Mouse (Mus musculus): ENCODE measurements around the gene Fam189a2. TPM values are rescaled to one million over a fixed set of nuclear protein-coding genes. Genes with fewer than 3 reads are reported as not detected.

Gene Fam189a2
- polyA plus RNA-seq (2014; fragmentation: Nextera tagmentation; extraction: Ambion mirVana), result 1.1 and 1.4 TPM in 2 replicates

DNA sequence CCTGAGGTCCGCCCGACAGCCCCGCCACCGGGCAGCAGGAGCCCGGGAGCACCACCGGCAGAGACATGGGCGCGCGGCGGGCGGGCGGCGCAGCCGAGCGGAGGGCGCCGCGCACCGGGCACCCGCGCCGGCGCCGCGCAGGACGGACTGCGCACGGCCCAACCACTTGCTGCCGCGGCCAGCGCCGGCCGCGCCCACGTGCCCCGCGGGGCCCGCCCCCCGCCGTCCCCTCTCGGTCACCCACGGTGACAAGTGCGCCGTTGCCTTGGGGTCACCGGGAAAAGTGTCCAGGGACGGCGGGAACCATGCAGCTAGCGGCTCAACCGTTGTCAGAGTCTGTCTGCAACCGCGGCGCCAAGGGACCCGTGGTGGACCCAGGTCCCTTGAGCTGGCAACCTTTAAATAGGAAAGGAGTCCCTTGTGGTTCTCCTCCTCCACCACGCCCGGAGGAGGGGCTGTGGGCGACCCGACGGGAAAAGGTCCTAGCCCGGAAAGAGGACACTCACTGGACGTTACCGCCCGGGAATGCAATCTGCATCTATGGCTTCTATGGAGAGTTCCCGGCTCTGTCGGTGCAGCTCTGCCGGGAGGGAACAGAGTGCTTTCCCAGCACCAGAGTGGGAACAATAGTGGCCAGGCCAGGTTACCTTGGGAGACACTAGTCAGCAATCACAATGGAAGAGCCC, at the start of gene Fam189a2:
TSS of gene Fam189a2 (minus strand) at position 149 of the 686 bp plus-strand sequence.
- Histone ChIP-seq H3K4me2 (ENCODE audit: low read length) (peak within 1 kb of the TSS; percentile 86), H3K36me3 (ENCODE audit: control insufficient read depth, insufficient read depth, low read length) (no peaks in the 10 kb centered on the region), H3K4me1 (replicated peaks; ENCODE audit: control insufficient read depth, insufficient read depth, low read length) (0 out of 2 replicates have a peak, but pooled peaks cover 3% of the 10 kb centered on the region), H3K27ac (ENCODE audit: low read depth) (no peak within 1 kb of the TSS), H3K9ac (ENCODE audit: low read length) (peak within 1 kb of the TSS; percentile 48), H3K9me3 (ENCODE audit: control insufficient read depth, low read length) (no peaks in the 10 kb centered on the region), H3K4me3 (ENCODE audit: low read depth, low read length) (peak within 1 kb of the TSS; percentile 65), H3K27me3 (replicated peaks; ENCODE audit: control insufficient read depth, insufficient read depth, low read length) (peaks cover 46% of the 10 kb centered on the region)
- DNase-seq (ENCODE audit: low spot score) (peak; percentile 72), ATAC-seq (replicated peaks; ENCODE audit: low FRiP score, low TSS enrichment, low read depth) (peak; percentile 85)
- under 1% methylated on average over 53 of the region's 65 CpGs for WGBS

- no peak overlapping the region for H3K27ac ChIP-seq (ENCODE audit: low read depth)
- no peaks in the 10 kb centered on the region for H3K36me3 ChIP-seq (ENCODE audit: control insufficient read depth, insufficient read depth, low read length)
- no peak overlapping the region for H3K4me2 ChIP-seq (ENCODE audit: low read length)
- no peak for DNase-seq (ENCODE audit: low spot score)
- 97% methylated on average over 3 of the region's 3 CpGs for WGBS
- no peak for ATAC-seq (replicated peaks; ENCODE audit: low FRiP score, low TSS enrichment, low read depth)
- H3K9me3 ChIP-seq (ENCODE audit: control insufficient read depth, low read length), result no peaks in the 10 kb centered on the region
- no peaks in the 10 kb centered on the region for H3K4me1 ChIP-seq (replicated peaks; ENCODE audit: control insufficient read depth, insufficient read depth, low read length)
- no peak overlapping the region for H3K9ac ChIP-seq (ENCODE audit: low read length)
- no peak overlapping the region for H3K4me3 ChIP-seq (ENCODE audit: low read depth, low read length)
- H3K27me3 ChIP-seq (replicated peaks; ENCODE audit: control insufficient read depth, insufficient read depth, low read length), result no peaks in the 10 kb centered on the region
Observed at GRCm38 (mm10) chr19:24077658-24078057, 46.8 kb upstream of the Fam189a2 start.

DNA sequence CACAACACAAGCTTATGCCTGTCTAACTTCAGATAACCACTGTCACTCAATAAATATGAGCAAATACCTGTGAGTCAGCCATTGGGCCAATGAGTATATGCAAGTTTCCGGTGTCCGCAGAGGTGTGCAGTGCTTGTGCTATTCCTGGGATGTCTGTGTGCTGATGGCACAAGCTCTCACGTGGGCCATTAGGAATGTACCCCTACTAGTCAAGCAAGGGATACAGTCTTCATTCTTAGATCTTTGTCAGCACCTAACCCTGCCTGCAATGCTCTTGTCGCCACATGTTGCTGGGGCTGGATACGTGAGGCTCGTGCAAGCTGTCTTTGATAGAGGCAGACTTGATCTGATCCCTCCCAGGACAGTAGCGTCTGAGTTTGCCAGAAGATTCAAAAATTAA, 45.7 kb upstream of the Fam189a2 start:
- Histone ChIP-seq H3K36me3 (ENCODE audit: control insufficient read depth, insufficient read depth, low read length) (no peaks in the 10 kb centered on the region), H3K27me3 (replicated peaks; ENCODE audit: control insufficient read depth, insufficient read depth, low read length) (no peaks in the 10 kb centered on the region), H3K4me3 (ENCODE audit: low read depth, low read length) (no peak overlapping the region)

GRCm38 (mm10) chr19:24075927-24076326, 45.1 kb upstream of the Fam189a2 start:
- Histone ChIP-seq H3K9me3 (ENCODE audit: control insufficient read depth, low read length) (no peaks in the 10 kb centered on the region), H3K4me3 (ENCODE audit: low read depth, low read length) (no peak overlapping the region), H3K36me3 (ENCODE audit: control insufficient read depth, insufficient read depth, low read length) (no peaks in the 10 kb centered on the region), H3K4me2 (ENCODE audit: low read length) (no peak overlapping the region), H3K4me1 (replicated peaks; ENCODE audit: control insufficient read depth, insufficient read depth, low read length) (no peaks in the 10 kb centered on the region), H3K9ac (ENCODE audit: low read length) (no peak overlapping the region), H3K27ac (ENCODE audit: low read depth) (no peak overlapping the region), H3K27me3 (replicated peaks; ENCODE audit: control insufficient read depth, insufficient read depth, low read length) (no peaks in the 10 kb centered on the region)
- ATAC-seq (replicated peaks; ENCODE audit: low FRiP score, low TSS enrichment, low read depth) (no peak), DNase-seq (ENCODE audit: low spot score) (no peak)
- WGBS, result 82% methylated on average over 8 of the region's 8 CpGs

More for the DNA sequence above, 45.7 kb upstream of the Fam189a2 start:
- DNase-seq (ENCODE audit: low spot score), result no peak
- Histone ChIP-seq H3K4me2 (ENCODE audit: low read length) (no peak overlapping the region), H3K9ac (ENCODE audit: low read length) (no peak overlapping the region), H3K27ac (ENCODE audit: low read depth) (no peak overlapping the region), H3K9me3 (ENCODE audit: control insufficient read depth, low read length) (no peaks in the 10 kb centered on the region), H3K4me1 (replicated peaks; ENCODE audit: control insufficient read depth, insufficient read depth, low read length) (no peaks in the 10 kb centered on the region)
- ATAC-seq (replicated peaks; ENCODE audit: low FRiP score, low TSS enrichment, low read depth), result no peak
- WGBS, result 90% methylated on average over 7 of the region's 7 CpGs

- DNase-seq (ENCODE audit: low spot score) (no peak), ATAC-seq (replicated peaks; ENCODE audit: low FRiP score, low TSS enrichment, low read depth) (no peak)
- Histone ChIP-seq H3K9ac (ENCODE audit: low read length) (no peak overlapping the region), H3K9me3 (ENCODE audit: control insufficient read depth, low read length) (no peaks in the 10 kb centered on the region), H3K4me1 (replicated peaks; ENCODE audit: control insufficient read depth, insufficient read depth, low read length) (no peaks in the 10 kb centered on the region), H3K36me3 (ENCODE audit: control insufficient read depth, insufficient read depth, low read length) (no peaks in the 10 kb centered on the region), H3K27me3 (replicated peaks; ENCODE audit: control insufficient read depth, insufficient read depth, low read length) (no peaks in the 10 kb centered on the region), H3K27ac (ENCODE audit: low read depth) (no peak overlapping the region), H3K4me2 (ENCODE audit: low read length) (no peak overlapping the region), H3K4me3 (ENCODE audit: low read depth, low read length) (no peak overlapping the region)
- 74% methylated on average over 4 of the region's 4 CpGs for WGBS
Observed at GRCm38 (mm10) chr19:24073155-24073554, 42.3 kb upstream of the Fam189a2 start.

DNA sequence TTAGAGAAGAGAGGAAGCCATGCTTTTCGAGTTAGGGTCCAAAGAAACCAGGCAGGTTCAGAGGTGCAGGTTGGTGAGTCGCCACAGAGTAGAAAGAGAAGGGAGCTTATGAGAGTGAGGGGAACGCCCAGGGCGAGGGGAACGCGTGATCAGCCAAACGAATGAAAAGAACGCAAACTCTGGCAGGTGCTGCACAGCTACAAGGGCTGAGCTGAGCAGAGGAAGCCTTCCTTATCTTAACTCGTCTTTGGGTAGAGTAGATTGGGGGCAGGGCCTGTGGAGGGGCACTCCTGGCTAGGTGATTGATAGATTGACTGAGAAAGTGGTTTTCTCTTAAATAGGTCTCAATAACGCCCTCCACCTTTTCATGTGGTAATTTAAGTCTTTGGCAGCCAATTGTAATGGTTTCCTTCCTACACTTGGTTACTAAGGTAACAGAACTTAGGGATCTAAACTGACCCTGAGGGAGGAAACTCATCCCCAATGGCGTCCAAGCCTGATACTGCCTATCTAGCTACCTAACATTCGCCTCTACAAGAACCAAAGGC, 33.6 kb upstream of the Fam189a2 start:
- Histone ChIP-seq H3K4me2 (ENCODE audit: low read length) (no peak overlapping the region), H3K9me3 (ENCODE audit: control insufficient read depth, low read length) (no peaks in the 10 kb centered on the region), H3K27me3 (replicated peaks; ENCODE audit: control insufficient read depth, insufficient read depth, low read length) (no peaks in the 10 kb centered on the region), H3K27ac (ENCODE audit: low read depth) (peak overlapping the region; percentile 33), H3K4me1 (replicated peaks; ENCODE audit: control insufficient read depth, insufficient read depth, low read length) (no peaks in the 10 kb centered on the region), H3K4me3 (ENCODE audit: low read depth, low read length) (no peak overlapping the region), H3K9ac (ENCODE audit: low read length) (no peak overlapping the region), H3K36me3 (ENCODE audit: control insufficient read depth, insufficient read depth, low read length) (no peaks in the 10 kb centered on the region)
- ATAC-seq (replicated peaks; ENCODE audit: low FRiP score, low TSS enrichment, low read depth) (no peak), DNase-seq (ENCODE audit: low spot score) (peak; percentile 44)
- 45% methylated on average over 12 of the region's 12 CpGs for WGBS

- Histone ChIP-seq H3K4me3 (ENCODE audit: low read depth, low read length) (no peak overlapping the region), H3K9me3 (ENCODE audit: control insufficient read depth, low read length) (no peaks in the 10 kb centered on the region), H3K4me2 (ENCODE audit: low read length) (no peak overlapping the region), H3K27ac (ENCODE audit: low read depth) (peak overlapping the region; percentile 33; the same call in 1 of the 2 replicates), H3K9ac (ENCODE audit: low read length) (no peak overlapping the region), H3K27me3 (replicated peaks; ENCODE audit: control insufficient read depth, insufficient read depth, low read length) (no peaks in the 10 kb centered on the region), H3K4me1 (replicated peaks; ENCODE audit: control insufficient read depth, insufficient read depth, low read length) (no peaks in the 10 kb centered on the region), H3K36me3 (ENCODE audit: control insufficient read depth, insufficient read depth, low read length) (no peaks in the 10 kb centered on the region)
- WGBS, result 53% methylated on average over 4 of the region's 4 CpGs
- ATAC-seq (replicated peaks; ENCODE audit: low FRiP score, low TSS enrichment, low read depth) (peak; percentile 66; the same call in 1 of the 2 replicates), DNase-seq (ENCODE audit: low spot score) (no peak)
Observed at GRCm38 (mm10) chr19:24063585-24063984, 32.8 kb upstream of the Fam189a2 start.

DNA sequence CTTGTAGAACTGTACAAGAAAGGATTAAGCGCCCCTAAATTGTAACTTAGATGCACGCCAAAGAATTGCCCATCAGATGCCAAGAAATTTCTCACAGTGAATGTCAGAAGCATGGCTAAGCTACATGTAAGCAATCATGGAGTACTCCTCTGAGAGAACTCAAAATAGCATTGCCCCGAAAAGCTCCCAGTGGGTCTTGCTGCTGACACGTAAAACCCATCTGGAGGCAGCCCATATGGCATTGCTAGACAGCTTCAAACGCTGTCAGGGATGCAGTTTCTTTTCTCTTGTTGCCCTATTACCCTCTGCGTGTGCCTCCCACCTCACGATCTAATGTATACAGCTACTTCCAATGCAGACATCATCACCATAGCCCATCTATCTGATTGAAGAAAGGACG, 28.0 kb upstream of the Fam189a2 start:
- Histone ChIP-seq H3K4me2 (ENCODE audit: low read length) (no peak overlapping the region), H3K27ac (ENCODE audit: low read depth) (no peak overlapping the region), H3K4me1 (replicated peaks; ENCODE audit: control insufficient read depth, insufficient read depth, low read length) (peaks cover 11% of the 10 kb centered on the region), H3K9ac (ENCODE audit: low read length) (no peak overlapping the region), H3K4me3 (ENCODE audit: low read depth, low read length) (no peak overlapping the region), H3K9me3 (ENCODE audit: control insufficient read depth, low read length) (no peaks in the 10 kb centered on the region), H3K27me3 (replicated peaks; ENCODE audit: control insufficient read depth, insufficient read depth, low read length) (no peaks in the 10 kb centered on the region), H3K36me3 (ENCODE audit: control insufficient read depth, insufficient read depth, low read length) (no peaks in the 10 kb centered on the region)
- WGBS, result 72% methylated on average over 8 of the region's 8 CpGs
- DNase-seq (ENCODE audit: low spot score) (no peak), ATAC-seq (replicated peaks; ENCODE audit: low FRiP score, low TSS enrichment, low read depth) (no peak)

GRCm38 (mm10) chr19:24058021-24058420, 27.2 kb upstream of the Fam189a2 start:
- ATAC-seq (replicated peaks; ENCODE audit: low FRiP score, low TSS enrichment, low read depth), result 0 out of 2 replicates have a peak, but pooled peaks have one; percentile 45
- H3K27ac ChIP-seq (ENCODE audit: low read depth), result no peak overlapping the region

More at GRCm38 (mm10) chr19:24058021-24058420, 27.2 kb upstream of the Fam189a2 start:
- Histone ChIP-seq H3K27me3 (replicated peaks; ENCODE audit: control insufficient read depth, insufficient read depth, low read length) (no peaks in the 10 kb centered on the region), H3K9me3 (ENCODE audit: control insufficient read depth, low read length) (no peaks in the 10 kb centered on the region), H3K4me1 (replicated peaks; ENCODE audit: control insufficient read depth, insufficient read depth, low read length) (peaks cover 11% of the 10 kb centered on the region), H3K4me2 (ENCODE audit: low read length) (no peak overlapping the region), H3K36me3 (ENCODE audit: control insufficient read depth, insufficient read depth, low read length) (no peaks in the 10 kb centered on the region), H3K9ac (ENCODE audit: low read length) (no peak overlapping the region), H3K4me3 (ENCODE audit: low read depth, low read length) (no peak overlapping the region)
- DNase-seq (ENCODE audit: low spot score), result no peak
- WGBS, result 27% methylated on average over 5 of the region's 5 CpGs

Measured in intestine, embryonic 14.5 days (tissue).